Mouse (Mus musculus) urinary bladder, postnatal 14 days (tissue): ENCODE results near the gene Wfdc10.

ENCODE experiments used
- DNase-seq: peaks from one replicate; pipeline ENCODE4 v3.0.0; 2021; ENCODE audit warnings: low spot score

Gene Wfdc10

GRCm38 (mm10) chr2:164701761-164702160, 45.9 kb downstream of the Wfdc10 start:
- no peak for DNase-seq

- DNase-seq: no peak
Measured at GRCm38 (mm10) chr2:164704235-164704634, 48.4 kb downstream of the Wfdc10 start.

GRCm38 (mm10) chr2:164705328-164705727, 49.5 kb downstream of the Wfdc10 start:
- no peak for DNase-seq

GRCm38 (mm10) chr2:164705991-164706390, 50.1 kb downstream of the Wfdc10 start:
- DNase-seq: no peak
